Comparison of ENCODE assay signal across 23 mouse cellular contexts in the genomic region with DNA sequence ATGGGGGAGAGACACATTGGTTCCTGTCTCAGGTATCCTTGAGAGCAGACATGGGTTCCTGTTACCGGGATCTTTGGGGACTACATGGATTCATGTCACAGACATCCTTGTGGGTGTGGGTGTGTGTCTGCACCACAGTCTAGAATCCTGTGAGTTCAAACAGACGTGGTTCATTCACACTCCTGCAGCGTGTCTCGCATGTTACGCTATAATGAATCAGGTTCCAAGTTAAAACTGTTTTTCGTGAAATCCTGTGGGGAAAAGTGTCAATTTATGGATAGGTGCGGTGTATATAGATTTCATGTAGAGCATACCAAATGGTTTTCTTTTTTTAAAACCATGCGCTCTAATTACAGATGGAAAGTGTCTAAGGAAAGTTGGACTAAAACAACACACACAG.
"Had no signal": no experiment of that assay in that cellular context is flagged by ENCODE, and none has a peak within 500 bp of the region (broad histone marks: within the 10 kb centered on the region; RNA-seq: fewer than 3 reads in every experiment).

No protein-coding gene starts in this region.

- H3K27me3 ChIP-seq: limb, embryonic 13.5 days; liver, embryonic 12.5 days; liver, embryonic 15.5 days; lung, embryonic 15.5 days; midbrain, embryonic 13.5 days; neural tube, embryonic 13.5 days had no signal

- H3K36me3 ChIP-seq: limb, embryonic 10.5 days; limb, embryonic 13.5 days; liver, embryonic 12.5 days; liver, embryonic 15.5 days; lung, embryonic 15.5 days; midbrain, embryonic 13.5 days; neural tube, embryonic 13.5 days had no signal

- ATAC-seq: intestine, embryonic 16.5 days; liver, embryonic 12.5 days; midbrain, embryonic 13.5 days; midbrain, embryonic 16.5 days had no signal

- H3K9me3 ChIP-seq: limb, embryonic 10.5 days; limb, embryonic 13.5 days; liver, embryonic 12.5 days; liver, embryonic 15.5 days; lung, embryonic 15.5 days; midbrain, embryonic 10.5 days; midbrain, embryonic 13.5 days; neural tube, embryonic 13.5 days had no signal

- DNase-seq: kidney, adult 18-20 months; kidney, adult 9 months; kidney, postnatal 14 days; kidney, postnatal 4 days; liver; lung, adult 18-20 months; lung, postnatal 10 days; lung, postnatal 36 days; thymus, adult 2 months; thymus, postnatal 14 days; thymus, postnatal 4 days had no signal

- H3K9ac ChIP-seq: limb, embryonic 13.5 days; liver, embryonic 12.5 days; liver, embryonic 15.5 days; lung, embryonic 15.5 days; midbrain, embryonic 13.5 days; neural tube, embryonic 13.5 days had no signal

- H3K4me3 ChIP-seq: limb, embryonic 10.5 days; limb, embryonic 13.5 days; liver, embryonic 12.5 days; liver, embryonic 15.5 days; lung, embryonic 15.5 days; megakaryocyte, embryonic 14.5 days; midbrain, embryonic 10.5 days; midbrain, embryonic 13.5 days; myocyte; neural tube, embryonic 13.5 days had no signal

- H3K4me1 ChIP-seq: liver, embryonic 12.5 days; liver, embryonic 15.5 days; megakaryocyte, embryonic 14.5 days had no signal

- H3K27ac ChIP-seq: limb, embryonic 10.5 days; limb, embryonic 13.5 days; liver, embryonic 12.5 days; liver, embryonic 15.5 days; lung, embryonic 15.5 days; midbrain, embryonic 10.5 days; midbrain, embryonic 13.5 days; neural tube, embryonic 13.5 days had no signal

- H3K4me2 ChIP-seq: limb, embryonic 13.5 days; liver, embryonic 12.5 days; liver, embryonic 15.5 days; lung, embryonic 15.5 days; midbrain, embryonic 13.5 days; neural tube, embryonic 13.5 days had no signal
